Mouse (Mus musculus): ENCODE data around the gene 1700015G11Rik. TPM values are rescaled to one million over a fixed set of nuclear protein-coding genes. Genes with fewer than 3 reads are reported as not detected.
A peak's percentile ranks its signal among the peaks of the same experiment; 100 is the strongest.

1700015G11Rik gene
- polyA plus RNA-seq, 1 experiment from 2014 or later, result not detected

GRCm38 (mm10) chr7:52005511-52006295 is 9.8 kb downstream of the 1700015G11Rik start, which contains the start of gene Svip:
TSS of gene Svip (minus strand) at chr7:52006018.
- WGBS, result under 1% methylated on average over 25 of the region's 47 CpGs
- Histone ChIP-seq H3K36me3 (0 out of 2 replicates have a peak, but pooled peaks cover 6% of the 10 kb centered on the region), H3K4me3 (replicated peaks) (peak within 1 kb of the TSS; percentile 69), H3K4me1 (peaks cover 15% of the 10 kb centered on the region; the same call in 1 of the 2 replicates), H3K27ac (replicated peaks) (peak within 1 kb of the TSS; percentile 86), H3K27me3 (replicated peaks) (no peaks in the 10 kb centered on the region), H3K9me3 (replicated peaks) (no peaks in the 10 kb centered on the region), H3K9ac (replicated peaks) (peak within 1 kb of the TSS; percentile 72), H3K4me2 (peak within 1 kb of the TSS; percentile 65)
- peak; percentile 96 for ATAC-seq (ENCODE audit: low FRiP score)

- Histone ChIP-seq H3K4me2 (no peak overlapping the region), H3K27ac (replicated peaks) (no peak overlapping the region), H3K9me3 (replicated peaks) (no peaks in the 10 kb centered on the region), H3K27me3 (replicated peaks) (no peaks in the 10 kb centered on the region), H3K36me3 (no peaks in the 10 kb centered on the region), H3K4me3 (replicated peaks) (no peak overlapping the region), H3K9ac (replicated peaks) (no peak overlapping the region), H3K4me1 (no peaks in the 10 kb centered on the region)
- ATAC-seq (ENCODE audit: low FRiP score), result no peak
- 92% methylated on average over 3 of the region's 3 CpGs for WGBS
Measured at GRCm38 (mm10) chr7:51991020-51991419, 24.5 kb downstream of the 1700015G11Rik start.

GRCm38 (mm10) chr7:51986909-51987308 is 28.6 kb downstream of the 1700015G11Rik start:
- H3K27ac ChIP-seq (replicated peaks), result no peak overlapping the region
- H3K36me3 ChIP-seq, result no peaks in the 10 kb centered on the region
- WGBS, result 64% methylated on average over 6 of the region's 6 CpGs
- no peak overlapping the region for H3K4me2 ChIP-seq
- H3K9ac ChIP-seq (replicated peaks), result no peak overlapping the region
- no peak for ATAC-seq (ENCODE audit: low FRiP score)
- H3K4me3 ChIP-seq (replicated peaks), result no peak overlapping the region
- no peaks in the 10 kb centered on the region for H3K27me3 ChIP-seq (replicated peaks)
- no peaks in the 10 kb centered on the region for H3K4me1 ChIP-seq
- H3K9me3 ChIP-seq (replicated peaks), result no peaks in the 10 kb centered on the region

- Histone ChIP-seq H3K4me1 (no peaks in the 10 kb centered on the region), H3K27me3 (replicated peaks) (no peaks in the 10 kb centered on the region), H3K4me3 (replicated peaks) (no peak overlapping the region), H3K4me2 (no peak overlapping the region), H3K9ac (replicated peaks) (no peak overlapping the region), H3K9me3 (replicated peaks) (no peaks in the 10 kb centered on the region), H3K27ac (replicated peaks) (no peak overlapping the region), H3K36me3 (no peaks in the 10 kb centered on the region)
- ATAC-seq (ENCODE audit: low FRiP score), result no peak
- 79% methylated on average over 6 of the region's 6 CpGs for WGBS
Measured at GRCm38 (mm10) chr7:51985763-51986162, 29.8 kb downstream of the 1700015G11Rik start.

- no peak for ATAC-seq (ENCODE audit: low FRiP score)
- WGBS, result 27% methylated on average over 1 of the region's 1 CpGs
Measured at GRCm38 (mm10) chr7:51982303-51982702, 33.2 kb downstream of the 1700015G11Rik start.

GRCm38 (mm10) chr7:51979271-51979670 is 36.3 kb downstream of the 1700015G11Rik start:
- no peaks in the 10 kb centered on the region for H3K36me3 ChIP-seq
- no peaks in the 10 kb centered on the region for H3K27me3 ChIP-seq (replicated peaks)
- no peak overlapping the region for H3K4me2 ChIP-seq
- H3K9ac ChIP-seq (replicated peaks), result no peak overlapping the region
- no peak for ATAC-seq (ENCODE audit: low FRiP score)
- no peaks in the 10 kb centered on the region for H3K9me3 ChIP-seq (replicated peaks)
- H3K27ac ChIP-seq (replicated peaks), result no peak overlapping the region
- WGBS, result 54% methylated on average over 5 of the region's 5 CpGs
- no peak overlapping the region for H3K4me3 ChIP-seq (replicated peaks)
- H3K4me1 ChIP-seq, result peaks cover 7% of the 10 kb centered on the region; the same call in 1 of the 2 replicates

More at GRCm38 (mm10) chr7:51982303-51982702, 33.2 kb downstream of the 1700015G11Rik start:
- Histone ChIP-seq H3K27me3 (replicated peaks) (no peaks in the 10 kb centered on the region), H3K4me2 (no peak overlapping the region), H3K9me3 (replicated peaks) (no peaks in the 10 kb centered on the region), H3K4me3 (replicated peaks) (no peak overlapping the region), H3K4me1 (no peaks in the 10 kb centered on the region), H3K27ac (replicated peaks) (no peak overlapping the region), H3K9ac (replicated peaks) (no peak overlapping the region), H3K36me3 (no peaks in the 10 kb centered on the region)

GRCm38 (mm10) chr7:51975181-51975580 is 40.3 kb downstream of the 1700015G11Rik start:
- H3K27ac ChIP-seq (replicated peaks), result 0 out of 2 replicates have a peak overlapping the region, but pooled peaks have one; percentile 5
- no peak for ATAC-seq (ENCODE audit: low FRiP score)
- 43% methylated on average over 6 of the region's 6 CpGs for WGBS

GRCm38 (mm10) chr7:51973526-51973925 is 42.0 kb downstream of the 1700015G11Rik start:
- Histone ChIP-seq H3K9me3 (replicated peaks) (no peaks in the 10 kb centered on the region), H3K27me3 (replicated peaks) (no peaks in the 10 kb centered on the region), H3K4me1 (peaks cover 17% of the 10 kb centered on the region; the same call in 1 of the 2 replicates), H3K9ac (replicated peaks) (no peak overlapping the region), H3K4me3 (replicated peaks) (no peak overlapping the region), H3K27ac (replicated peaks) (no peak overlapping the region), H3K4me2 (no peak overlapping the region), H3K36me3 (no peaks in the 10 kb centered on the region)
- no peak for ATAC-seq (ENCODE audit: low FRiP score)
- 43% methylated on average over 2 of the region's 2 CpGs for WGBS

More at GRCm38 (mm10) chr7:51975181-51975580, 40.3 kb downstream of the 1700015G11Rik start:
- peaks cover 17% of the 10 kb centered on the region; the same call in 1 of the 2 replicates for H3K4me1 ChIP-seq
- H3K4me3 ChIP-seq (replicated peaks), result no peak overlapping the region
- H3K9me3 ChIP-seq (replicated peaks), result no peaks in the 10 kb centered on the region
- no peaks in the 10 kb centered on the region for H3K36me3 ChIP-seq
- no peak overlapping the region for H3K9ac ChIP-seq (replicated peaks)
- no peaks in the 10 kb centered on the region for H3K27me3 ChIP-seq (replicated peaks)
- no peak overlapping the region for H3K4me2 ChIP-seq

- Histone ChIP-seq H3K36me3 (no peaks in the 10 kb centered on the region), H3K9ac (replicated peaks) (no peak overlapping the region), H3K4me1 (peaks cover 17% of the 10 kb centered on the region; the same call in 1 of the 2 replicates), H3K4me3 (replicated peaks) (no peak overlapping the region), H3K27ac (replicated peaks) (no peak overlapping the region), H3K4me2 (no peak overlapping the region), H3K9me3 (replicated peaks) (no peaks in the 10 kb centered on the region), H3K27me3 (replicated peaks) (no peaks in the 10 kb centered on the region)
- ATAC-seq (ENCODE audit: low FRiP score), result peak; percentile 66; the same call in 1 of the 2 replicates
- 59% methylated on average over 5 of the region's 5 CpGs for WGBS
Measured at GRCm38 (mm10) chr7:51973091-51973490, 42.4 kb downstream of the 1700015G11Rik start.

GRCm38 (mm10) chr7:51972252-51972855 is 43.2 kb downstream of the 1700015G11Rik start:
- Histone ChIP-seq H3K36me3 (no peaks in the 10 kb centered on the region), H3K27me3 (replicated peaks) (no peaks in the 10 kb centered on the region), H3K4me2 (no peak overlapping the region), H3K9ac (replicated peaks) (no peak overlapping the region), H3K9me3 (replicated peaks) (no peaks in the 10 kb centered on the region), H3K27ac (replicated peaks) (peak overlapping the region; percentile 63), H3K4me3 (replicated peaks) (no peak overlapping the region), H3K4me1 (peaks cover 17% of the 10 kb centered on the region; the same call in 1 of the 2 replicates)
- ATAC-seq (ENCODE audit: low FRiP score), result peak; percentile 66
- 30% methylated on average over 6 of the region's 6 CpGs for WGBS

GRCm38 (mm10) chr7:51969379-51969778 is 46.1 kb downstream of the 1700015G11Rik start:
- Histone ChIP-seq H3K4me3 (replicated peaks) (no peak overlapping the region), H3K4me2 (no peak overlapping the region), H3K27me3 (replicated peaks) (no peaks in the 10 kb centered on the region), H3K36me3 (no peaks in the 10 kb centered on the region), H3K4me1 (peaks cover 10% of the 10 kb centered on the region; the same call in 1 of the 2 replicates), H3K9ac (replicated peaks) (no peak overlapping the region), H3K9me3 (replicated peaks) (no peaks in the 10 kb centered on the region), H3K27ac (replicated peaks) (no peak overlapping the region)
- no peak for ATAC-seq (ENCODE audit: low FRiP score)
